Mouse (Mus musculus) midbrain, embryonic 10.5 days (tissue): ENCODE measurements around the gene Rrp1b. TPM values are rescaled to one million over a fixed set of nuclear protein-coding genes. Genes with fewer than 3 reads are reported as not detected.
"Not testable (repeated sequence)": the region's sequence is repeated elsewhere in the genome, so short reads cannot be mapped to it uniquely, and the experiment has no call there.

Source experiments
- DNase-seq: peaks from one replicate; pipeline ENCODE4 v3.0.0-alpha.2; 2017; ENCODE audit warnings: low spot score
- H3K27ac ChIP-seq: fragments of 300-500 bp; sonication (generic); replicated peaks from 2 replicates; pipeline ENCODE4 v1.5.1; 2016; ENCODE audit warnings: mild to moderate bottlenecking
- H3K27me3 ChIP-seq: fragments of 300-500 bp; sonication (generic); 2 replicates; pipeline ENCODE4 v1.6.1; 2016; ENCODE audit warnings: low read depth, mild to moderate bottlenecking; ENCODE audit not compliant: poor library complexity, severe bottlenecking
- H3K36me3 ChIP-seq: fragments of 300-500 bp; sonication (generic); 2 replicates; pipeline ENCODE4 v1.6.1; 2016; ENCODE audit warnings: mild to moderate bottlenecking, moderate library complexity
- H3K4me1 ChIP-seq: fragments of 300-500 bp; sonication (generic); 2 replicates; pipeline ENCODE4 v1.6.1; 2016
- H3K4me3 ChIP-seq: fragments of 300-500 bp; sonication (generic); 2 replicates; pipeline ENCODE4 v1.5.1; 2016; ENCODE audit warnings: mild to moderate bottlenecking, moderate library complexity
- H3K9me3 ChIP-seq: fragments of 300-500 bp; sonication (generic); replicated peaks from 2 replicates; pipeline ENCODE4 v1.6.1; 2016; ENCODE audit warnings: mild to moderate bottlenecking
- WGBS: fragments of 180-500 bp; shearing (Covaris S2); methylation state at CpG from one replicate; pipeline ENCODE4 v1.1.7; 2016; 5-methylcytosine and 5-hydroxymethylcytosine counted together
- polyA plus RNA-seq: library from polyadenylated mRNA; unstranded; fragments of >200 nt; fragmentation: Nextera tagmentation; extraction: Ambion mirVana; gene quantifications from 2 replicates; pipeline ENCODE4 v1.2.1, GENCODE M21; 2016

The Rrp1b gene
- polyA plus RNA-seq, 1 experiment from 2014 or later, result 102 TPM

DNA sequence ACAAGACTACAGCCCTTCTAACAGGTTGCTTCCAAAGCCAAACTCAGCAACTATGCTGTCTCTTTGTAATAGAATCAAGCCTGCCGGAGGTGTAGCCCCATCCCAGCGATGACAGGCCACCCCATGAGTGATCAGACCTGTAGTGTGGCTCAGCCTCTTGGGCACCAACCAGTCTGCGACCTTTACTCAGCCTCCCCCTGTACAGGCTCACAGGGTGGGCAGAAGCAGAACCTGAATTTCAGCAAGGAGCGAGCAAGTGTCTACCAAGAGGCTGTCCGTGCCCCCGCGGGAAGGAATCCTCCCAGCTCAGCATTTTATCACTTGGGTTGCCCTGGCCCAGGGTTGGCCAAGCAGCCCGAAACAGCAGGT is 63.7 kb downstream of the Rrp1b start:
- DNase-seq, result no peak
- 36% methylated on average over 8 of the region's 8 CpGs for WGBS
- Histone ChIP-seq H3K4me1 (peaks cover 13% of the 10 kb centered on the region), H3K4me3 (peak overlapping the region; percentile 57), H3K27me3 (peaks cover 49% of the 10 kb centered on the region), H3K9me3 (no peaks in the 10 kb centered on the region), H3K36me3 (no peaks in the 10 kb centered on the region), H3K27ac (peak overlapping the region; percentile 63; the same call in 1 of the 2 replicates)

GRCm38 (mm10) chr17:32099943-32100586 is 64.2 kb downstream of the Rrp1b start:
- peak overlapping the region; percentile 57 for H3K4me3 ChIP-seq
- H3K27ac ChIP-seq, result peak overlapping the region; percentile 63
- peaks cover 17% of the 10 kb centered on the region for H3K4me1 ChIP-seq
- H3K9me3 ChIP-seq, result no peaks in the 10 kb centered on the region
- WGBS, result 2% methylated on average over 44 of the region's 44 CpGs
- H3K27me3 ChIP-seq, result peaks cover 53% of the 10 kb centered on the region
- H3K36me3 ChIP-seq, result no peaks in the 10 kb centered on the region
- DNase-seq, result peak; percentile 82

GRCm38 (mm10) chr17:32103054-32103453 is 67.2 kb downstream of the Rrp1b start:
- peaks cover 47% of the 10 kb centered on the region for H3K27me3 ChIP-seq
- DNase-seq, result no peak
- H3K36me3 ChIP-seq, result no peaks in the 10 kb centered on the region
- no peaks in the 10 kb centered on the region for H3K9me3 ChIP-seq
- H3K4me3 ChIP-seq, result no peak overlapping the region
- H3K27ac ChIP-seq, result no peak overlapping the region
- H3K4me1 ChIP-seq, result peaks cover 25% of the 10 kb centered on the region
- 17% methylated on average over 4 of the region's 4 CpGs for whole genome bisulfite sequencing

GRCm38 (mm10) chr17:32106358-32106757 is 70.5 kb downstream of the Rrp1b start:
- Histone ChIP-seq H3K4me3 (no peak overlapping the region), H3K36me3 (no peaks in the 10 kb centered on the region), H3K27ac (no peak overlapping the region), H3K9me3 (no peaks in the 10 kb centered on the region), H3K27me3 (peaks cover 27% of the 10 kb centered on the region), H3K4me1 (peaks cover 30% of the 10 kb centered on the region)
- DNase-seq, result no peak
- WGBS, result 77% methylated on average over 2 of the region's 2 CpGs

GRCm38 (mm10) chr17:32107877-32108276 is 72.0 kb downstream of the Rrp1b start:
- H3K27me3 ChIP-seq, result peaks cover 22% of the 10 kb centered on the region
- no peak for DNase-seq
- H3K36me3 ChIP-seq, result no peaks in the 10 kb centered on the region
- 79% methylated on average over 5 of the region's 5 CpGs for WGBS
- peaks cover 32% of the 10 kb centered on the region for H3K4me1 ChIP-seq
- H3K9me3 ChIP-seq, result no peaks in the 10 kb centered on the region
- no peak overlapping the region for H3K4me3 ChIP-seq
- peak overlapping the region; percentile 23; the same call in 1 of the 2 replicates for H3K27ac ChIP-seq

DNA sequence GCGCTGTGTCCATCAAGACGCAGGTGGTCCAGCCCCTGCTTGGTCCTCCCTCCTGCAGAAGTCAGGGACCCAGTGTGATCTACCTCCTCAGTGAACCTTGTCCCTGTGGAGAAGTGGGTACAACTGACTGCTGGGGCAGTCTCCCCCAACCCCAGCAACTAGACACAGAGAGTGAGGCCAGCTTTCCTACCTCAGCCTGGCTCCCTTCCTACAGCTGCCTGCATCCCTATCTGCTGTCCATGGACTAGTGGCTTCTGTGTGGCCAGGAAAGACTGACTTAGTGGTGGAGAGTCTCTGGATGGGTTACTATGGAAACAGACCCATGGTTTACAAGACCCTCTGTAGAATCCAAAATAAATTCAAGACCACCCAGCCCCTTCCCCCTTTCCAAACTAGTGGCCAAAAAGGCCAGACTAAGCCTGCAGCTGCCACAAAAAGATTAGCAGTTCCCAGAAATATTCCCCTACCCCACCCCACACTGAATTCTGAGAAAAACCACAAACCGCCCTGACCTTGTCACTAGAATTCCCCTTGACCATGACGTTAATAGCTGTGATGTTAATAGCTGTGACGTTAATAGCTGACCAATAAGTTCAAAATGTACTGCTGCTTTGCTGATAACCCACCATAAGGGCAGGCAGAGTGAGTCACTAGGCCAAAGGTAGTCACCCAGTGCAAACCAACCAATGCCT is 72.6 kb downstream of the Rrp1b start:
- H3K4me3 ChIP-seq, DNase-seq, H3K9me3 ChIP-seq, H3K36me3 ChIP-seq: not testable (repeated sequence)
- peak overlapping the region; percentile 23; the same call in 1 of the 2 replicates for H3K27ac ChIP-seq
- H3K4me1 ChIP-seq, result peaks cover 37% of the 10 kb centered on the region
- 86% methylated on average over 5 of the region's 5 CpGs for WGBS
- peaks cover 28% of the 10 kb centered on the region for H3K27me3 ChIP-seq

DNA sequence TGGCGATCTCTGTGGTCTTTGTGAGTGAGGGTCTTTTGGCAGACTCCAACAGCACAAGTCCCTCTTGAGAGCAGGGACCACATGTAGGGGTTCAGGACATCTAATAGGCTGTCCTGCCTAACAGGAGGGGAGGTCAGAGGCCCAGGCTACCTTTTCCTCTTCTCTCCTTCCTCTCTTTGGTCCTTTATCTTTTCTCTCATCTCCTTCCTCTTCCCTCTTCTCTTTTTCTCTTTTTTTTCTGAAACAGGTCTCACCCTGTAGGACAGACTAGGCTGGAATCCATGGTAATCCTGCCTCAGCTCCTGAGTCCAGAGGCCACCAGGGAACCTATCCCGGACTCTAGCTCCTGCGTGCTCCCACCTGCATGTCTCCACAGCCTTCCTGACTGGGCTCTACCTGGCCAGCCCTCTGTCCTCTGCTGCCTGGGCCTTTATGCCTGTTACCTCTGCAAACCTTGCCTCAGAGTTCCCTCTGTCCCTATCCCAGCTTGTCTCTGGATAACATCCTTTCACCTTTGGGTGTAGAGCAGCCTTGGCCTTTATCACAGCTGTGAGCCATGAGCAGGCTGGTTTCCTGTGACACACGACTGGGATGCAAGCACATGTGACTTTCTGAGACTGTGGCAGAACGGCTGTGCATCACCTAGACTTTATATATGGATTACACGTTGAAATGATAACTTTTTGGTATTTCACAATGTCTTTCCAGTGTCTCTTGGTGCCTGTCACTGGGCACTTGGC is 73.5 kb downstream of the Rrp1b start:
- H3K4me3 ChIP-seq, result no peak overlapping the region
- peaks cover 47% of the 10 kb centered on the region for H3K4me1 ChIP-seq
- H3K27ac ChIP-seq, result 0 out of 2 replicates have a peak overlapping the region, but pooled peaks have one; percentile 9
- no peaks in the 10 kb centered on the region for H3K36me3 ChIP-seq
- peaks cover 37% of the 10 kb centered on the region for H3K27me3 ChIP-seq
- 75% methylated on average over 6 of the region's 6 CpGs for WGBS
- DNase-seq, result no peak
- no peaks in the 10 kb centered on the region for H3K9me3 ChIP-seq

GRCm38 (mm10) chr17:32110424-32110823 is 74.5 kb downstream of the Rrp1b start:
- no peak for DNase-seq
- H3K27me3 ChIP-seq, result peaks cover 41% of the 10 kb centered on the region
- no peak overlapping the region for H3K4me3 ChIP-seq
- no peak overlapping the region for H3K27ac ChIP-seq
- H3K9me3 ChIP-seq, result no peaks in the 10 kb centered on the region
- H3K36me3 ChIP-seq, result no peaks in the 10 kb centered on the region
- H3K4me1 ChIP-seq, result peaks cover 41% of the 10 kb centered on the region
- WGBS, result 75% methylated on average over 2 of the region's 2 CpGs

DNA sequence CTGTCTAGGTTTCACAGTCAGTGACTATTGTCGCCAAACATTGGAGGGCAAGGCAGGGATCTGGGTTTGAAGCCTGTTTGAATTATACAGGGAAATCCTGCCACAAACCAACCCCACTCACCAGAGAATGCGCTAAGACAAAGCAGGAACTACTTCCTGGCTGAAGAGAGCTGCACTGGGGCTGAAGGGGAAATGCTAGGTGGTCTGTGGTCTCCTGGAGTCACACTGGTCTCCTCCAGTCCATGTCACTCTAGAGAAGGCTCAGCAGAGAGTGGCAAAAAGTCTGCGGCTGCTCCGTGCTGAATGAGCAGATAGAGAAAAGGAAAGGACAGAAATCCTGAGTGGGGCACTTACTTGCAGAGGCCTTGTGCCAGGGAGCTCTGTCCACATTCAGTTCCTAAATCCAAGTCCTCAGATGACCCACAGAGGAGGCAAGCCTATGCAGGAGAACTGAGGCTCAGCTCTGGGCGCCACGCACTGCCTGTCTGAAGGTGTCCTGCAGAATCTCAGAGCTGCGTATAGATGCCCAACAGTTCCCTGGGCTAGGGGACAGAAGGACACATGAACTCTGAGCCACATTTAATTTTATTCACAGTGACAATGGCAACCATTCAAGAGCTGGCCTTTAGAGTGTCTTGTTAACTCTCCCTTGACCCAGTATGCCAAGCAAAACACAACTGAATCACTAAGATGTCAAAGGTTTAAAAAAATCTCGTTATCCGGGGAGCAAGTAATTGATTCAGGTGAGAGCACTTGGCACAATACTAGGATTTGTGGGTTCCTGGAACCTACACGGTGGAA is 75.3 kb downstream of the Rrp1b start:
- H3K9me3 ChIP-seq, result no peaks in the 10 kb centered on the region
- 80% methylated on average over 10 of the region's 10 CpGs for WGBS
- no peaks in the 10 kb centered on the region for H3K36me3 ChIP-seq
- no peak overlapping the region for H3K27ac ChIP-seq
- peaks cover 40% of the 10 kb centered on the region for H3K4me1 ChIP-seq
- no peak overlapping the region for H3K4me3 ChIP-seq
- H3K27me3 ChIP-seq, result peaks cover 49% of the 10 kb centered on the region
- no peak for DNase-seq

Other genes with a start within 250 kb of the Rrp1b start
- gene Sik1, start 180.3 kb upstream of the Rrp1b start, polyA plus RNA-seq, result 9.2 TPM in 2 replicates
- gene Hsf2bp, start 249 bp downstream of the Rrp1b start, polyA plus RNA-seq, result 0.47 and 0.68 TPM in 2 replicates
- gene Notch3, start 130.8 kb downstream of the Rrp1b start, polyA plus RNA-seq, result 23.4 and 28.2 TPM in 2 replicates
- 0.19 and 0.24 TPM in 2 replicates for gene Ephx3, start 153.4 kb downstream of the Rrp1b start, polyA plus RNA-seq
- 110 and 112 TPM in 2 replicates for gene Brd4, start 248.6 kb downstream of the Rrp1b start, polyA plus RNA-seq